Mouse (Mus musculus): ENCODE results near the gene Cd93.

GRCm38 (mm10) chr2:148490150-148490549 lies 46.8 kb upstream of the Cd93 start:
- TF ChIP-seq CTCF (IDR thresholded peaks at IDR 0.05; ENCODE audit: insufficient read depth, low read depth, low read length) (no peak), POLR2A (IDR thresholded peaks at IDR 0.05; ENCODE audit: insufficient read depth, low read depth, low read length) (no peak)
